Mouse (Mus musculus) c-Kit-negative CD71-positive TER-119-positive erythroid progenitor cells, embryonic 14.5 days (primary cell): ENCODE results near the gene Pcbp2.
A peak's percentile ranks its signal among the peaks of the same experiment; 100 is the strongest.

Experiments
- DNase-seq: peaks from one replicate; pipeline ENCODE4 v3.0.0-alpha.2; 2013; ENCODE audit warnings: low read depth, low spot score

Gene Pcbp2

GRCm38 (mm10) chr15:102506464-102506830, 36.1 kb downstream of the Pcbp2 start:
- DNase-seq: no peak

DNA sequence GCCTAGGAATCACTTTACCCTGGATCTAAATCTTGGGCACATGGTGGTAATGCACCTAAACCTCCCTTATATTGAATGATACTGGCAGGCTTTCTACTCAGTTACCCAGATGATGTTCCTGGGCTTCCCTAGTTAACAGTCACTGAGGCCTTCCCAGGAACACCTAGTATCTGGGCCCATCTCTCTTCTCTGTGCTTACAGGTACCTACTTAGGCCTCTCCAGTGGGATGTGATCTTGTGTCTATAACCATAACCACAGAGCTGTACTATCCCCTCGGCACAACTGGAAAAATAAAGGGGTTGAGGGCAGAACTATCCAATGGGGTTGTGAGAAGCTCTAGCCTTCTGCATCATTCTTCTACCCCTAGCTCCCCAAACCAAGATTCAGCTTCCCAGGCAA, 36.5 kb downstream of the Pcbp2 start:
- DNase-seq: no peak

DNA sequence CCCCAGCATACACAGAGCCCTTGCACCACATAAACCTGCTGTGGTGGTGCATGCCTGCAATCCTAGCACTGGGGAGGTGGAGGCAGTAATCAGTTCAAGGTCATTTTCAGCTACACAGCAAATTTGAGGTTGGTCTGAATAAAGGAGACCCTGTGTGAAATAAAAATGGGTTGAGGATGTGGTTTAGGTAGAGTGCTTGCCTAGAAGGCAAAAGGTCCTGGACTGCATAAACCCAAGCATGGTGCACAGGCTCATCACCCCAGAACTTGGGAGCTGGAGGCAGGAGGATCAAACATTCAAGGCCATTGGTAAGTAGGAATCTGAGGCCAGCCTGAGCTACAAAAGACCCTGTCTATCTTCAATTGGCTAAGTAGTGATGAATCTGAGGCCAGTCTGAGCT, 37.2 kb downstream of the Pcbp2 start:
- DNase-seq: no peak

- DNase-seq: no peak
Measured at GRCm38 (mm10) chr15:102508336-102508735, 38.0 kb downstream of the Pcbp2 start.

DNA sequence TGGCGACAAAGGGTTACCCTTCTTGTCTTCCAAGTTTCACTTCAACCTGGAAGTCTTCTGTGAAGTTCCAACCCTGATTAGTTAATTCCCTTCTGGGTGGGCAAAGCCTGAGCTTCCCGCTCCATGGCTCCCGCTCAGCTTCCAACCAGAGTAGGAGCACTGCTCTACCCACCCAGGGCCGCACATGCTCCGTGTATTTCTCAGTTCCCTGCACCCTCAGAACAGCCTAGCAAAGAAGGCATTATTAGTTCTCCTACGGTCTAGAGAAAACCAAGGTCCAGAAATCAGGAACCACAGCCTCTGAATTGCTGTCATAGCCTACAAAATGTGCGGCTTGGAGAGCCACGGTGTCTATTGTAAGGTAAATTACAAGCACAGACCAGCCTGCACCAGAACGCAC, 39.8 kb downstream of the Pcbp2 start:
- no peak for DNase-seq

- peak; percentile 38 for DNase-seq
Measured at GRCm38 (mm10) chr15:102510590-102511284, 40.4 kb downstream of the Pcbp2 start.

DNA sequence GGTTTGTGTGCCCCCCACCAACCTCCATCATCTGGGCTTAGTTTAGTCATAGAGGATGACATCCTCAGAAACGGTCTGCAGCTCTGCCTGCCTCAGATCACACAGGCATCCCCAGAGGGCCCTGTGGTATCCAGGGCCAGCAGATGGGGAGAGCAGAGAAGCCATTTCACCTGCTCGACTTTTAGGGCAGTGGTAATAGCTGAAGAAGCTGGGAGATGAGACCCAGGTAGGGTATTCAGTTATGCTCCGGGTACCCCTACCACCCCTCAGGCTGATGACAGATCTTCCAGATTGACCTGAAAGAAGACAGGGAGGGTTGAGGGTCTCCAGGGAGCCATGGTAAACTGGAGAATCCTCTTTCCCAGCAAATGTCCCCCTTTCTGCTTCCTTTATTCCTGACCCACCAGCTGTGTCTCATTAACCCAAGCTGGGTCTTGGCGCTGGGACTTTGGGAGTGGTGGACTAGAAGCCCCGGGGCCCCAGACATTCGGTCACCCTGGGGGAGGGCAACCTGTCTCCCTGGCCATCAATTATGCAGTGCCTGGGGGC, 41.0 kb downstream of the Pcbp2 start:
- no peak for DNase-seq

DNA sequence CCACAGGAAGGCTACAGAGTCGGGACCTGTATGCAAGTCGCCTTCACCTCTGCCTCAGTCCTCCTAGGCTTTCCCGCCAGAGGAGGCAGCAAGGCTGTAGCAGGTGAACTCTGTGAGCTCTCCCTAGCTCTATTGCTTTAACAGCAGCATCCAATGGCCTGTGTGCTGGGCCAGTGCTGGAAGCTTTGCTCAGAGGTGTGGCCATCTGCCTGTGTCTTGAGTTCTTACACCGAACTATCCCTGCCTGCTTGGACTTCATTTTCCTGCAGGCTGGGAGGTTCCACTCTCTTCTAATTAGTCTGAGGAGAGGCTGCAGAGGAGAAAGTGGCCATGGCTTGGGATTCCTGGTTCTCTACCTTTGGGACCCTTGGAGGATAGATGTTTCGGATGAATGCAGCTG, 41.7 kb downstream of the Pcbp2 start:
- no peak for DNase-seq

GRCm38 (mm10) chr15:102512471-102512870, 42.1 kb downstream of the Pcbp2 start:
- no peak for DNase-seq

GRCm38 (mm10) chr15:102513004-102513403, 42.7 kb downstream of the Pcbp2 start:
- DNase-seq: no peak

- no peak for DNase-seq
Measured at GRCm38 (mm10) chr15:102515261-102515660, 44.9 kb downstream of the Pcbp2 start.

- DNase-seq: no peak
Measured at GRCm38 (mm10) chr15:102515791-102516190, 45.5 kb downstream of the Pcbp2 start.

DNA sequence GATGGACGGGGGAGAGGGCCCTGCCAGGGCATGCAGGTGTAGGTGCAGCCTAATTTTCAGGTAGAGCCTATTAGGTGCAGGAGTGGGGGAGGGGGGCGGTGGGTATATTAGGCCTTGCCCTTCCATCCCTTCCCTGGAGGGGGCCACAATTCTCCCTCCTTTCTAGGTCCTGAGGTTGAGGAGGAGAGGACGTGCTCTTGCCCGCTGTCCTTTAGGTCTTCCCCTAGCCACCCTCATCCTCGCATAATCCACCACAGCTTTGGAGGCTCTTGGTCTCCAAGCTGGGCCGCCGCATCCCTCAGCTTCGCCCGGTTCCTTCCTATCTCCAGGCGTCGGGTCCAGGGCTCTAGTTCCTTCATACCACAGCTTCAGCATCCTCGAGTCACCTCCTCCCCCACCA, 46.0 kb downstream of the Pcbp2 start:
- DNase-seq: no peak

DNA sequence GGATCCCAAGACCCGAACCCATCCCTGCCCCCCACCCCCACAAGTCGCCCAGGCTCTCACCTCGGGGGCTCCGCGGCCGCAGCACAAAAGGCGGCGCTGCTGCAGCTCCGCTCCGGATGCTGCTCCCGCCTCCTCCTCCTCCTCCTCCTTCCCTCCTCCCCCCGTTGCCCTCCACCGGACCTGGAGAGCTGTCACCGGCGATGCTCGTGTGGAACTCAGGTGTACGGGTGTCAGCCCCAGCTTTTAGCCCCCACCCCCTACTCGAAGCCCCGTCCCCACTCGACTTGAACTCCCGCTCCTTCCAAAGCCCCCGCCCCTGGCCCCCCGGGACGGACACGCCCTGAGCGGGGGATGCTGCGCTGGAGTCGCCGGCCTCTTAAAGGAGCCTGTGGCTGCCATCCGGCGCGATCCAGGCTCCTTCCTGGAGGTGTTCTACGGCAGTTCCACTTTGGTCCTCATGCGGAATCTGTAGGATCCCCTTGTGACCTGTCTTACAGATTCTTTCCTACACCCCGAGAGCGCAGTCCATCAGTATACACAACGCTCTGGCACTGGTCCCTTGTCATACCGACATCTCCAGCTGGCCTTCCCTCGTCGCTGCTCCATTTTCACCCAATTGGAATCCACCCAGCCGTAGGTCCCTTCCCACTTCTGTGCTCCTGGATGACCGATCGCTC, 46.5 kb downstream of the Pcbp2 start, which contains the start of gene Map3k12:
Gene Map3k12 (minus strand): TSS at position 337 of the 677 bp plus-strand sequence.
- peak; percentile 49 for DNase-seq

GRCm38 (mm10) chr15:102517631-102517975, 47.3 kb downstream of the Pcbp2 start:
- DNase-seq: no peak

- DNase-seq: peak; percentile 100
Measured at GRCm38 (mm10) chr15:102517976-102518858, 47.9 kb downstream of the Pcbp2 start, which contains the start of gene Tarbp2. TSS of gene Tarbp2 (plus strand) at chr15:102518192.

DNA sequence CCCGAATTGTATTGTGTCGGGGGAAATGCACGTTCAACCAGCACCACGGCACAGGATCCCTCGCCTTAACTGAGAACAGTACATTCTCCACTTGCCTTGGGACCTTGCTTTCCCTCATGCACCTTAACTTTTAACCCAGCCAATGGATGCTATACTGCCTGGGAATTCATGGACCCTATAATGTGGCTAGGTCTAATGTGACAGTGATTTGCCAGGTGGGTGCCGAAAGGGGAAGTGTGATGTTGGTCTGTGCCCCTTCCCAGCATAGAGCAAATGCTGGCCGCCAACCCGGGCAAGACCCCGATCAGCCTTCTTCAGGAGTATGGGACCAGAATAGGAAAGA, 48.5 kb downstream of the Pcbp2 start:
- DNase-seq: no peak

- no peak for DNase-seq
Measured at GRCm38 (mm10) chr15:102519211-102520141, 49.1 kb downstream of the Pcbp2 start.

- no peak for DNase-seq
Measured at GRCm38 (mm10) chr15:102520416-102520815, 50.1 kb downstream of the Pcbp2 start.

DNA sequence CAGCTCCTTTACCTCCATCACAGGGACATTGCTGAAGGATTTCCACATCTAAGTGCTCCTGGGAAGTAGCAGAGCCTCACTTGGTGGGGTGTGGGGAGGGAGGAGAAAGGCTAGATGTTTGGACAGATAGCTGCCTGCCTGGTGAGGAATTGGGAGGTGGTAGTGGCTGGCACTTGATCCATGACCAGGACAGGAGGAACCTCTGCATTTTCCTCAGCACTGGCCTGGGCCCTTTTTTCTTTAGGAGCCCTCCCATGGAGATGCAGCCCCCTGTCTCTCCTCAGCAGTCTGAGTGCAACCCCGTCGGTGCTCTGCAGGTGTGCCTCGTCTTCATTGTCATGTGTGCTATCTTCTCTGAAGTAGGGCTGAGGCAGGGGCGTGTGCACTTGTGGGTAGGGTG, 51.1 kb downstream of the Pcbp2 start:
- no peak for DNase-seq

GRCm38 (mm10) chr15:102524892-102525485, 54.6 kb downstream of the Pcbp2 start, which contains the start of gene Npff:
TSS of gene Npff (minus strand) at chr15:102524942.
- peak; percentile 67 for DNase-seq
